Mouse (Mus musculus): ENCODE measurements at regions not wholly inside any gene's neighbourhood (a gene's known extent, or its start where the extent isn't known, plus 50 kb on each side); places are given as distances from the start of the nearest gene placed in this dataset.
A peak's percentile ranks its signal among the peaks of the same experiment; 100 is the strongest.

- ATAC-seq (replicated peaks; ENCODE audit: poor library complexity), result no peak
Observed at GRCm38 (mm10) chr15:21836110-21836509, 712.7 kb upstream of the Cdh18 start.

- no peak for ATAC-seq (replicated peaks; ENCODE audit: poor library complexity)
Observed at GRCm38 (mm10) chr15:21858540-21858939, 690.3 kb upstream of the Cdh18 start.

- ATAC-seq (replicated peaks; ENCODE audit: poor library complexity), result peak; percentile 75
Observed at GRCm38 (mm10) chr15:21885181-21885580, 663.6 kb upstream of the Cdh18 start.

Data from megakaryocyte progenitor cell, adult 5-6 weeks (primary cell).